Mouse (Mus musculus) gastrocnemius, postnatal 36 days (tissue): ENCODE data around the gene Pla2g2d. TPM values are rescaled to one million over a fixed set of nuclear protein-coding genes. Genes with fewer than 3 reads are reported as not detected.
"Not testable (repeated sequence)": the region's sequence is repeated elsewhere in the genome, so short reads cannot be mapped to it uniquely, and the experiment has no call there.

Experiments
- DNase-seq, 2 experiments: peaks; one replicate each; pipeline ENCODE4 v3.0.0; 2022
- intact Hi-C: fragments of 180-260 bp; cut with DNase I; formaldehyde crosslinking; loops from one replicate; pipeline ENCODE4 v1.15.1; 2025
- total RNA-seq, 2 experiments: library from RNA; stranded (reverse); gene quantifications; 2 replicates each; pipeline ENCODE4 v1.2.3; 2021

Gene Pla2g2d
- total RNA-seq, 2 experiments from 2014 or later, result 0.20 to 0.27 TPM

- intact Hi-C loops, result no loop called here
- DNase-seq, result no peak
These were observed 45.5 kb downstream of the Pla2g2d start for GRCm38 (mm10) chr4:138821036-138821435.

GRCm38 (mm10) chr4:138824161-138824560, 48.6 kb downstream of the Pla2g2d start:
- DNase-seq, intact Hi-C loops: not testable (repeated sequence)

GRCm38 (mm10) chr4:138824660-138825059, 49.1 kb downstream of the Pla2g2d start:
- intact Hi-C loops, result no loop called here
- DNase-seq, result no peak

- intact Hi-C loops, result no loop called here
- no peak for DNase-seq
These were observed 50.4 kb downstream of the Pla2g2d start for GRCm38 (mm10) chr4:138825751-138826567.

- DNase-seq, result no peak
- intact Hi-C loops, result no loop called here
These were observed 51.6 kb downstream of the Pla2g2d start for GRCm38 (mm10) chr4:138827147-138827546.

Other genes starting within 250 kb of the Pla2g2d start
- gene Vwa5b1, start 139.9 kb upstream of the Pla2g2d start, total RNA-seq, result not detected
- gene Pla2g2c, start 50.9 kb upstream of the Pla2g2d start, total RNA-seq, result not detected
- gene Ubxn10, start 38.6 kb upstream of the Pla2g2d start, total RNA-seq, result under 1 TPM; 0.10 to 0.12 TPM
- not detected for gene Pla2g2f, start 18.1 kb upstream of the Pla2g2d start, total RNA-seq
- gene Pla2g5, start 87.7 kb downstream of the Pla2g2d start, total RNA-seq, result 1 to 10 TPM in 1 of 2 experiments, under 1 TPM in 1; 0.20 to 1.7 TPM
- not detected for gene Gm13030, start 98.2 kb downstream of the Pla2g2d start, total RNA-seq
- gene Pla2g2e, start 102.2 kb downstream of the Pla2g2d start, total RNA-seq, result not detected
- 10 to 100 TPM; 12.3 to 13.4 TPM for gene Otud3, start 138.2 kb downstream of the Pla2g2d start, total RNA-seq
- gene Rnf186, start 191.4 kb downstream of the Pla2g2d start, total RNA-seq, result not detected
- 1 to 10 TPM; 4.0 to 6.1 TPM for gene Tmco4, start 197.2 kb downstream of the Pla2g2d start, total RNA-seq